Mouse (Mus musculus): ENCODE data around the gene Aim2. TPM values are rescaled to one million over a fixed set of nuclear protein-coding genes. Genes with fewer than 3 reads are reported as not detected.
"Not testable (repeated sequence)": the region's sequence is repeated elsewhere in the genome, so short reads cannot be mapped to it uniquely, and the experiment has no call there.

The Aim2 gene
- 1 to 10 TPM; 3.1 to 3.3 TPM for total RNA-seq (2021)
- long read RNA-seq, partial matches to known transcripts, result 0 of 1 reads
- long read RNA-seq, other reads (novel, unspliced or antisense), result 1 of 1 reads

DNA sequence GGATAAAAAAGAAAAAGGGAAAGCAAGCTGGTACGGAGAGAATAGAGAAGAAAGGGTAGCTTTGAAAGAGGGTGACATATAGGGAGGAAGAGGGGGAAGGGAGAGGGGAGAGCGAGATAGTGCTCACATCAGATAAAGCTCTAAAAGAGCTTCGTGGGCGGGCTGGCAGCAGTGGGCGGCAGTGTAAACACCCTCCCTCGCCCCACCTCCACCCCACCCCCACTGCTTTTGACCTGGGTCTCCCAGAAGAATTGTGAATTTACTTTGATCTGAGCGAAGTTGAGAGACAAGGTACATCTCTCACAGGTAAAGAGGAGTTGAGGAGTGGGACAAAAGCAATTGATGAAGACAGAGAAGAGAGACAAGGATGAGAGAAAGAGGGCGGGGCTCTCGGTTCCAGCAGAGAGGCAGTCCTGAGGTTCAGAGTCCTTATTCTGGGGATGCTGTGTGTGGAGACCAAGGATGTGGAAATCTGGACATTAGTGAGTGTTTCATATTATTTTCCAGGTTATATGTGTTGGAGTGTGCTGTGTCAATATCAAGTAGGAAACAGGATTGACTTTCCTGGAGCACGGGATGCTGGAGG, at the start of gene Aim2:
Gene Aim2 (plus strand): TSS at position 508 of the 586 bp plus-strand sequence.
- no peak for DNase-seq (ENCODE audit: low spot score in 2 of 2)

DNA sequence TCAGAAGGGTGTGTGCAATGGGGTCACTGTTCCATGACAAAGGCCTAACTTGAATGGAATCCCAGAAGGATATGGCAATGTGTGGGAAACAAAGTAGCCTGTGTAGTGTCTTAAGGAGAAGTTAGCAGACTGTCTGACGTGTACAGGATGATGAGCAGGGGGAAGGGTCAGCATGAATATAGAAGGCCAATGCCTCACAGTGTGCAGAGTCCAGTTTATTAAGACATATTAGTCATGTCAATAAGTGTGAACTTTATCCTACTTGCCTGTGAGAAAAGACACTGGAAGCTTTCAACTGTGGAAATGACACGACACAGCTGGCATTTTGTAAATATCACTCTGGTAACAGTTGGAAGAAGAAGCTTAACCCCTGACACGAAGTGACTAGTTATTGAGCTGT, 47.9 kb upstream of the Aim2 start:
- not testable (repeated sequence) for DNase-seq (ENCODE audit: low spot score in 2 of 2)

DNA sequence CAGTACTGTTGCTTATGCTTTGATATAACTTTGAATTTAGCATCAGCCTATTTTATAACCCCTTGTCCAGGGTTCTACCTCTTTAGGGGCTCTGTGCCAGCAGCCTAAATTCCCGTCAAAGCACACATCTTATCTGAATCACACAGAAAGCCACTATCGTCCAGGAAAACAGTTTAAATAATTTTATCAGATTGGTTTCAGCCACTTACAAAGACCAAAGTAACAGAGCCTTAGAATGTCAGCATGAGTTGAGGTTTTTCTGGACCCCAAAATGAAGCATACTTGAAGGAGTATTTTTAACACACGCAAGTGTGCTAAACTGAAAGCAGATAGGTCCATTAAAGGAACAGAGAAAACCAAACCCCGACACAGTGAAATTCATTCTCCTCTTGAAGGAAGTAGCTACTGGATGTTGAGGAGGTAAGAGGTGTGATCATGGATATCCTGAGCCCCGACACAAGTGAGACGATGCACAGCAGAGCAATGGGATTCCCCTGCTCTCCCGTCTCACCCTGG, 37.1 kb upstream of the Aim2 start:
- DNase-seq (ENCODE audit: low spot score in 2 of 2), result not testable (repeated sequence)

DNA sequence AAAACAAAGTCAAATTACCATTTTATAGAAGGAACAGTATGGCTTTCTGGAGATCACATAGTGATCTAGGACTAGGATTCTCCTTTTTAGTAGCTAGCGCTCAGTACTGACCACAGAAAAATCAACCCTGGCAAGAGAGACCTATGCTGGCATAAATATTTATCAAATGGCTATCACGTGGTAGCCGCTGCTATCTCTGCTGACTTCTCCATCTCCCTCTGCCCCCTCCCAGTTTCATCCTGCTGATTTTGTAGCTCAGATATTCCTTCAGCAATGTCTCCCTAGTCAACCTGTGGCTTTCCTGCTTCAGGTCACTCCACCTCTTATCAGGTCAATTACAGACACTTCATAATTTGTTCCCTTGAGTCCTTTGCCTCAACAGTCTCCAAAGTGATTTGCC, 35.0 kb upstream of the Aim2 start:
- no peak for DNase-seq (ENCODE audit: low spot score in 2 of 2)

DNA sequence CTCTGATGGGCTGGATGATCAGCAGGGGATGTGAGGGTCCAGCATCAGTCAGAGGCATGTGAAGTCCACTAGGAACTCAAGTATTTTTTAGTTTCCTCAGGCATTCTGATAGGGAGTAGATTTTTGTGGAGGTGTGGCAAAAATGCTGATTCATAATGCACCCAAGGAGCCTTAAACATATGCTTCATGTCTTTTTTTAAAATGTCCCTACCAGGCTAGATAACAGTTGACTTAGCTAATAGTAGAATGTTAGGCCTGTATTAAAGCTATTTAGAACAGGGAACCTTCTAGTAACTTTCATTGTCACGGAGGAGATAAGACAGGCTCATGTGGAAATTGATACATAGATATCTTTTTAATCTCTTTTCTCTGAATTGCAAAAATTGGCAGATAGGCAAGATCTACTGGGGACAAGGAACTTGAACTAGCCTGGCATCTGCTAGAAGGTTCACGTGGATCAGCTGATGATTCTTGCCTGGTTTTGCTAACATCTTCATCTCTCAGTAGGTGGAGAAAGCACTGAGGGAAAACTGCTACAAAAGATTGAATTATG, 32.7 kb upstream of the Aim2 start:
- DNase-seq (ENCODE audit: low spot score in 2 of 2), result no peak

DNA sequence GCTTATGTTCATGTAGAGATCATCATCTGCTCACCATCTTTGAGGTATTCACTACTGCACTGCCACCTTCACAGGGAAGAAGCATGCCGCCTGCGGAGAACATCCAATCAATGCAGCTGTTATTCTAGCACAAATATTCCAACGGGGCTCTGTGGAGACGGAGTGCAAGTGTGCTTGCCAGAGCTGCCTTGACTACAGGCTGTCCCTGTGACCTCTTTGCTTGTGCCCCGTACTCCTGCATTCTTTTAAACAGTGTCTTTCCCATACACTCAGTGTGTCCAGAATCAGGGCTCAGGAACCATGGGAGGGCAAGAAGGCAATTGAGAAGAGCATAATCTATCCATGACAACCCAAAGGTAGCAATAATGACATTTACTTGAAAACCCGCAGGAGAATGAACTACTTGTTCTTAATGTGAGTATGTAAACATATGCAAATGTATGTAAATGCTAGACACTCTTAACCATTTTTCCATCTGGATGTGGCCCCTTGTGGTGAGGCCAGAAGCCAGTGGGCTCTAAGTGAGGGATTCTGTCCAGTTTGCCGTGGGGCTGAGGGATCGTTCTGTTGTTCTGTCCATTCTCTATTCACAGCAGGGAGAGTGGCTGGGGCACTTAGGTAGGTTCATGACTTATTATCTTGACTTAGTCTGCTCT, 29.0 kb upstream of the Aim2 start:
- no peak for DNase-seq (ENCODE audit: low spot score in 2 of 2)

DNA sequence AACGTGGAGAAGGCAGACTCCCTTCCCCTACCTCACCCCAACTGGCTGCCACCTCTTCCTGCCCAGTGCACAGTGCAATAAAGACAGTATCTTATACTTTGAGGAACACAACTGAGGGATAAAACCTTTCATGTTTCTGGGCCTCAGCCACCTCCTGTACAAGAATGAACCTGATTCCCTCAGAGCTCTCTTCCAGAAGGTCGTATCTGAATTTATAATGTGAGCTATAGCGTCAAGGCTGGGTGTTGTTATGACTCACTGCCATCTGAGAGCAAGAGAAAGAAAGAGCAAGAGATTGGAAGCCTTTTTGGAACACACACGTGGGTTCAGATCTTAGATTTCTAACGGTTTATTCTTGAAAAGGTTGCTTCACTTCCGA, 28.4 kb upstream of the Aim2 start:
- no peak for DNase-seq (ENCODE audit: low spot score in 2 of 2)

DNA sequence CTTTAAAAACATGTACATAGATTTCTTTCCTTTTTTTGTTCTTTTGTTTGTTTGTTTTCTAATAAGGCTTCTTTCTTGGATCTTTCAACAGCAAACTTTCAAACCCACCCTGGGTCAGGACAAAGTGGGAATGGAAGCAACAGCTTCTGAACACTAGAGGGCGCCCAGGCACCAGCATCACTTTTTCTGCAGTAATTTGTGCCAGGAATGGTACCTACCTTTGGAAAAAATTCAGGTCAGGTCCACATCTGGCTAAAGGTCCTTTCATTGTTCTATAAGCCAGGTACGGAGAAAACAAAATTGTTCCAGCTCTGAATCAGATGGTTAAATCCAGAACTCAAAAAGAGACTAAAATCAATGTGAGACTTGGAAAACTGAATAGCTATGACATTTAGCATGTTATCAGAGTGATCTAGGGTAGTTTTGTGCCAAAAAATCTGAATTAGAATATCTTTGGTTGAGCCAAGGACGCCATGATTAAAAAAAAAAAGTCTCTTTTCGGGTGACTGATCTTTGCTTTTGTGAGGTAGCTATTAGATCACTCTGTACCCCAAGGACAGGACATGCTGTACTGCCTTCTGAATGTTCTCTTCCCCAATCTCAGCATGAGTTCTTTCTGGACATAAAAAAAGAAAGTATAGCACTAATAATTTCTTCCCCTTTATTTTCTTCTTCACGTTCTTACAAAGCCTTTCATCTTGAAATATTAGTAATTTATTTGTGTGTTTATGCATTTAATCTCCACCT, 26.7 kb upstream of the Aim2 start:
- peak in 1 of 2 experiments; percentile 63 for DNase-seq (ENCODE audit: low spot score in 2 of 2)

DNA sequence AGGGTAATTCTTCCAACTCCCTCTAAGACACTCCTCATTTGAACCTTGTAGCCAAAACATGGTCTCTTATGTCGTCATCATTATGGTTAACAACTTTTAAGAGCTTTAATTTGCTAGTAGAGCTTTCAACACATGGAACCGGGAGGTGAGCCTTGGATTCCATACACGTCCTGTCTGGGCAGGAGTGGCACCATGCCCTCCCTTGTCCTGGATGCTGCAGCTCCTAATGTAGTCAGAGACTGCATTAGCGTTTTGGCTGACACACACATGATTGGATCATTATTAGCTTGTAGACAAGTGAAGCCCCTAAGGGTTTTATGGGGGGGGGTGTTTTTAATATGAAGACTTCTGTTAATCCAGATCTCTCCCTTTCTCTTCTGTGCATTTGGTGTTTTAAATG, 25.7 kb upstream of the Aim2 start:
- DNase-seq (ENCODE audit: low spot score in 2 of 2), result no peak

DNA sequence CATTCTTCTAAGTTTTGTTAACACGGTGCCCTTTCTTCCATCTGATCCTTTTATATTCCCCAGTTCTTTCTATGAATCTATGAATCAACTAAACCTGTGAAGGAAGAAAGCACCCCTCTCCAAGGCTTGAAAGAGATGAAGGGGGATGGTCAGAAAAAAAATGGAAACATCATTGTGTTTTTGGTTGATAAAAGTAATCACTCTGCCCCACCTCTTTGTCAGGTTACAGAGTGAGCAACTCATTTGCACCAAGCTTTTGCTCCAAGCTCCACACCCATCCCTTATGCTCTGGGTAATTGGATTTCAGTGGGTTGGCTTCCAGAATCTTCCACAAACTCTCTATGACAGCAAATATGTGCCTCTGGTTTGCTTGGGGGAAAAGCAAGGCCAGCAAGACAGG, 25.3 kb upstream of the Aim2 start:
- no peak for DNase-seq (ENCODE audit: low spot score in 2 of 2)

DNA sequence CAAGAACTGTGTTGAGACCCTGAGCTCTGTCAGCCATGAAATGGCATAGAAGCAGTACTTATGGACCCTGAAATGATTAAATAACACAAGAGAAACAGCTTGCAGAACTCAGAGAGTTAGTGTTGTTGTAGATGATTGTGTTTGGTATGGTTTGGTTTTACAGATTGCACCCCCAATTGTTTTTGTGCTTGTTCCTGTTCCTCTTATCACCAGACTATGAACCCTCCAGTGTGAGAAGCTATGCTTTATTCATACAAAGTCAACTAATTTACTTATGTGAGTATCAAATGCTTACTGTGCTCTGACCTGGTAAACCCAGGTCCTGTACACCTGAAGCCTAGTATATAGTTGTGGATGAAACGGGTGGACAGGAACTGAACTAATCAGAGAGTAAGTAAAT, 24.1 kb upstream of the Aim2 start:
- no peak for DNase-seq (ENCODE audit: low spot score in 2 of 2)

DNA sequence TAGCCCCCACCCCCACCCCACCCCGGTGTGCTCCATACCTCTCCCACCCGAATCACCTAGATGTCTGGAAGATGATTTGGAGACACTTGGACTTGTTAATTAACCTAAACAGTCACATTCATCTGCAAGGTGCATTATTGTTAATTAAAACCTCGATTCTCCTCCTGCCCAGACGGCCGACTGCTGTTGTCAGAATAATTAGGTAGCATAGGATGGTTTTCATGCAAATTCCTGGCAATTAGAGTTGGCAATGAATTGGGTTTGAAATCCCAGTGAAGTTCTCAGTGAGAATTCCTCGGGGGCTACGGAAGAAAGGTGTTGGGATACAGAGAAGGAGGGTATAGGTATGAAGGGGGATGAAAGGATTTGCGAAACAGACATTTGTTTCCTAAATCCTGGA, 22.2 kb upstream of the Aim2 start:
- DNase-seq (ENCODE audit: low spot score in 2 of 2), result no peak

DNA sequence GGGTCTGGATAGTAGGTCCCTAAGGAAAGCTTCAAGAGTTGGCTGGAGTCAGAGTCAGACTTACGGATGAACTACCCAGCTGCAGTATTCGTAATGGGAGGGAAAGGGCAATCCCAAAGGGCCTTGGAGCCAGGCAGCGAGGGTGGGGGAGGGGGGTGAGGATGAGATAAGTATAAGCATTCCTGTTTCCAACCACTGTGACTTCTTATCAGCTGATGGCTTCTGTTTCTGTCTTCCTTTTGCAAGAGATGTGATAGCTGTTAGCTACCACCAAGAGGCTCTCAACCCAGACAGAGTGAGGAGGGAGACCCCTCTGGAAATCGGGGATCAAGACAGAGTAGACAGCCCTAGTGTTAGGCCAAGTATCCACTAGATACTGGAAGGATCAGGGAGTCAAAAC, 21.5 kb upstream of the Aim2 start:
- DNase-seq (ENCODE audit: low spot score in 2 of 2), result no peak

DNA sequence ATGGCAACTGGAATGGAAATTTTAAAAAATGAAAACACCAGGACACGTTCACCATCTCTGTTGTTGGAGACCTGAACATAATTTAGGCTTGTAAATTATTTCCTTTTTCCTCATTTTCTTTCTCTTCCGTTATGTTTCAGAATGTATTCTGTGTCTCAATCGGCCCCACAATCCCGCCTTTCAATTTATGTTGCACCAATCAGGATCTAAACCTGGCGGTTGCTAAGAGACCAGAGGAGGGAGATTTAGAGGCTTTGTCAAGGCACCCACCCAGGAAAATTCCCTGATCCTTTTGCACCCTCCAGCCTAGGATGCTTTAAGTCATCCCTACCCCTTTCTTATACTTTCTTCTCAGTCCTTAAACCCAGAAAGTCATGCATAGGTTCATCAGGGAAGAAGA, 20.9 kb upstream of the Aim2 start:
- DNase-seq (ENCODE audit: low spot score in 2 of 2), result no peak

DNA sequence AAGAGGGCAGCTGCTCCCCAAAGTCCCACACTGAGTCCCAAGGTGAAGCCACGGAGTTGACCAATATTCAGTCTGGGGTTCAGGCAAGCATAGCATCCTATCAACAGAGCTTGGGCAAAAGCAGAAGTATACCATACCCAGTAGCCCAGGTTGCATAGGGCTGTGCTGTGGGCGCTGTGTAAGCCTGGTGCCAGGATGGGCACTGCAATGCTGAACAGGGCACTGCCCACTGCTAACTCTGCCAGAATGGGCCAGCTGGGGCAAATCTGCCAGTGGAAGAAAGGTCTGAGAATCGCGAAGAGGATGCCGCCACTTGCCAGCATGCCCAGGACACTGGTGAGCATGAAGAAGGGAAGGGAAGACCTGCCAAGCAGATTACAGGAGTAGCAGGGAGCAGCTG, 18.3 kb upstream of the Aim2 start:
- no peak for DNase-seq (ENCODE audit: low spot score in 2 of 2)

DNA sequence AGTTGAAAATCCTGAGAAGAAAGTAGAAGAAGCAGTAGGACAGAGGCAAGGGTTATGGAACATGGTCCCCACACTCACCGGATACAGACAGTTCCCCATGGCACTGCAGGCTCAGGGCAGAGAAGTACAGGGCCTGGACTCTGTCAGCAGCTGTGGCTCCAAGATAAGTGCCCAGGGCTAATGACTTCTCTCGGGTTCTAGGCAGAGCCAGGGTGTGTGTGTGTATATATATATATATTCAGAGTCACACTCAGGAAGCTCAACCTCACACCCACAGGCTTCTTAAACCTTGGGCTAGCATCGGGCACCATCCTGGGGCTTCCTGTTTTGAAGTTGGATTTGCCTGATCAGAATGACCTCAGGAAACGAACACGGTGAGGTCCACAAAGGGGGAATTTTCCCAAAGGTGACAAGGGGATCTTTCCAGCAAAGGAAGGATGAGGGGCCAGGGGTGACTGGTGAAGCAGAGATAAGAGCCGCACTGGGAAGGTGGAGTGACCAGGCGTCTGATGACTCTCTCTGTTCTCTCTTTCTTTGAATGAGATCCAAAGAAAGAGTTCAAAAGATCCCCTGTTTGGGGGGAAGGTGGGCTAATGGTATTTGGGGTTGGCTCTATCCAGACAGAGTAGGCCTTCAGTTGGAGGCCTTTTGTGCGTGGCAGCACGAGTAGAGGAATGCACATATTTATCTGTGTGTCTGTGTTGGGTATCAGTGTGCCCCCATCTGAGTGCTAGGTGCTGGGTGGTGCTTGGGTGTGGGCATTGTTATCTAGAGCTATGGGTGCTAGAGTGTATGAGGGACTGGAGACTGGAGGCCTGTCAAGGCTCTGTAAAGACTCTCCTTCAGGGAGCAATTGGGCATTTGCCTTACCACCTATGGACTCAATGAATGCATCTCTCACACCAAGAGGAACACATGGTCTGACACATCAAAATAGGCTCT, 17.1 kb upstream of the Aim2 start, which contains the start of gene Ackr1:
Gene Ackr1 (minus strand): TSS at position 439 of the 942 bp plus-strand sequence.
- no peak for DNase-seq (ENCODE audit: low spot score in 2 of 2)

DNA sequence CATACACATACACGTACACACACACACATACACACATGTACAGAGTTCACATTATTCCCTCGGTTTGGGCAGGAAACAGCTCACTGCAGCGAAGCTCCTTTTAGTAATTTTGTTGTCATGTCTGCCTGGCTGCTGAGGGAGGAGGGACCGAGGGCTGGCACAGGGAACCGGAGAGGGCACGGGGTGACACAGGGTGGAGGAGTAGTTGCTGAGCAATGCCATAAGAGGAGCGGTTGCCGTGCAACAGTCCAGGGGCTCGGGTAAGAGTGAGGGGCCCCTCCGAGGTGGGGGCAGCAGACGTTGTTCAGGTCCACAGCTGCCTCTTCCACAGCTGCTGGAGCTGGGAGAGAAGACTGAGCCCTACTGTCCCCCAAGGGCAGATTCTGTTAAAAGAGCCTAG, 14.8 kb upstream of the Aim2 start:
- DNase-seq (ENCODE audit: low spot score in 2 of 2), result no peak

DNA sequence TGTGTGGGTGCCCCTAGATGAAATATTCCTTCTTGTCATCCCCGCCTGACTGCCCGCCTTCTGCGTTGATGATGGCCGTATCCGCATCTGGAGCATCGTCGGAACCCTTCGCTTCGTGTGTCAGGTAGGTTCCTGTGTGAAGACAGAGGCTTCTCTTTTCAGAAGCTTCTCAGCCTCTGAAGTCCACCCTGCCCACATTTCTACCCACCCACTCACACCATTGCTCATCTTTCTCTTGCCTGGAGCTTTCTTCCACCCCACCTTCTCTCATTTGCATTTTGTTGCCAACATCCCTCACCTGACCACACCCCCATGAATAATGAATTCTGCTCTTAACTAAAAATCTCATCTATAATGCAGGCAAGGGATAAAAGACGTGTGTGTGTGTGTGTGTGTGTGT, 13.7 kb upstream of the Aim2 start:
- DNase-seq (ENCODE audit: low spot score in 2 of 2), result no peak

DNA sequence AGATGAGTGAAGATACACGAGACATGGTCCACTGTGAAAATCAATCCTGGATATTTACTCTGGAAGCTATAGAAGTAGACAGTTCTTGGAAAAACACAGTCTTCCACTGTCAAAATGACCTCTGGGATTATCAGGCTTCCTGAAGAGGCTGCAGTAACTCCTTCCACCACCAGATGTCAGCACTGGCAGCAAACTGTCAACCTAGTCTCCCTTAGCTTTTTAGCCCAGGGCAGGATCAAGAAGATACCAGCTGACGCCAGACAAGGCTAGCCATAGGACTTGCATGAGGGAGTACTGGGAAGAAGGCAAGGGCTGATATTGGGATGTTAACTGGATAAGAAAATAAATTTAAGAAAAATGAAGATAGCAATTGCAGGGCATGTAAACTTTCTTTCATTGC, 11.1 kb upstream of the Aim2 start:
- DNase-seq (ENCODE audit: low spot score in 2 of 2), result peak in 1 of 2 experiments; percentile 78

DNA sequence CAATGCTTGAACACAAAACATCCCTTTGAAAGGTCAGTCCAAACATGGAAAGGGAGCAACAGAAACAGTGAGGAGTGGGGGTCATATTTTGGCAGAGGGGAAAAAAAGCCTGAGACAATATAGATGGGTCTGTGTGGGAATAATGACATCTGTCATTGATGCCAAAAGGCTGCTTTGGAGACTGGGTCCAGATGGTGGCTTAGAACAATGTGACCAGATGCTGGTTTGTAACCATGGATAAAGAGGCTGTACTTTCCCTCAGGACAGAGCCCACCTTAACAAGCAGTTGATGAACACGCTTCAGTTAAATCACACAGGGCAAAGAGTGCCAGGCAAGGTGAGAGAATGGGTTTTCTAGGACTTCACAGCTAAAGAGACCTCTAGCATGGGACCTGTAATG, 8.3 kb upstream of the Aim2 start:
- DNase-seq (ENCODE audit: low spot score in 2 of 2), result no peak

DNA sequence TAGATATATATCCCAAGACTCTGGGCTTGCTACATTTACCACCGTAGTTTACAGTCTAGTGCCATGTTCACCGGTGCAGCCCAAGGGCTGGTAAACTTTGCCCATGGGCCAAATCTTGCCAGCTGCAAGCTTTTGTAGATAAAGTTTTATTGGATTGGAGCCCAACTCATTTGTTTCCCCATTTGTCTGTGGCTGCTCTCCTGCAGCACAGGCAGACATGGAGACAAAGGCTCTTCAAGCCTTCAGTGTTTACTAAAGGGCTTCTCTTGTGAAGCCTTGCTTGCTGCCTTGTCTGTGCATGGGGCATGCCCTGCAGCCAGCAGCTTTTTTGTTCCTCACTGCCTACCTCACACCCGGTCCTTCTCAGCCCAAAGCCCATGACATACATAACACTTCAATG, 6.7 kb upstream of the Aim2 start:
- DNase-seq (ENCODE audit: low spot score in 2 of 2), result no peak
